In the genomic region with DNA sequence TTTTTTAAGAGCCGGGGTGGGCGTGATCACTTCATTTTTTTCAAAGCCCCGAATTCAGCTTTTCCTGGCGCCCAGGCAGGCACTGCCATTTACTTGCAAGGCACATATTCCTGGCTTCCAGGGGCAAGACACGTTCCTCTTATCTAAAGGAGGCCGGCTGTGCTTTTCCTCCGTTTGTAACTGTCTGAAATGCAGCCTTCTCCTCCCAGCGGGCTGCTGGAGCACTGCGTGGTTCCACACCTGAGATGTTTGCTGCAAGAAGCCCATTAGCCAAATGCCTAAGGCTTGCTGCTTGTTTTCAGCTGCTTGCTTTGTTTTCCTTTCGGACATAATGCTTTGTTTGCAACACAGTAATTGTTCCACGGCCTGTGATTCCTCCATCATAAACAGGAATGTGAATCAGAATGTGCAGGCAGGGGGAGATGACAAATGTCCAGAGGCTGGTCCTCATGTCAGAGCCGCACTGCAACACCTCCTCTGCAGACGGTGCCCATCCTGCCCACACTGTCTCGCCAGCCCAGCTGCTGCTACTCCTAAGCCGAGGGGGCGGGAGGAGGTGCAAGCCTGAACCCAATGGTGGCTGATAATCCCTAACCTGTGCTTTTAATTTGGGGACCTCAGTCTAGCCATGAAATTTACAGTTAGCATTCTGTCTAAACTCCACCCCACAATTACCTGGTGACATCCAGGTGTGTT, we compare ENCODE assay signal across 9 mouse cellular contexts. TPM values are rescaled to one million over a fixed set of nuclear protein-coding genes. Genes with fewer than 3 reads are reported as not detected.
DNase-seq lines count a peak whose midpoint lies in the region; ATAC-seq and TF ChIP-seq lines count a peak whose summit lies in the region.
"Had no signal": no experiment of that assay in that cellular context is flagged by ENCODE, and none has a peak within 500 bp of the region (broad histone marks: within the 10 kb centered on the region; RNA-seq: fewer than 3 reads in every experiment).

No protein-coding gene starts in this region.

- no peak for ATAC-seq in heart, embryonic 11.5 days (replicated peaks; ENCODE audit: insufficient number of reproducible peaks, low FRiP score, low TSS enrichment)
- ATAC-seq in limb, embryonic 12.5 days (ENCODE audit: insufficient number of reproducible peaks, insufficient read depth, low FRiP score, low TSS enrichment, low read depth), result no peak
- ATAC-seq in stomach, postnatal 0 days (ENCODE audit: low FRiP score, low TSS enrichment), result no peak

- TF ChIP-seq CTCF in stomach, postnatal 0 days (IDR thresholded peaks at IDR 0.05; ENCODE audit: low read depth), result no peak

- no peak overlapping the region for H3K4me3 ChIP-seq in heart, embryonic 11.5 days (ENCODE audit: low read depth, low read length)
- H3K4me3 ChIP-seq in limb, embryonic 12.5 days (replicated peaks), result no peak overlapping the region
- no peak overlapping the region for H3K4me3 ChIP-seq in stomach, postnatal 0 days (ENCODE audit: low read depth, low read length)

- H3K9me3 ChIP-seq in heart, embryonic 11.5 days (replicated peaks; ENCODE audit: control insufficient read depth, low read length), result no peaks in the 10 kb centered on the region
- H3K9me3 ChIP-seq in limb, embryonic 12.5 days, result no peaks in the 10 kb centered on the region
- no peaks in the 10 kb centered on the region for H3K9me3 ChIP-seq in stomach, postnatal 0 days (ENCODE audit: control insufficient read depth, low read length)

- no peaks in the 10 kb centered on the region for H3K27me3 ChIP-seq in heart, embryonic 11.5 days (ENCODE audit: control insufficient read depth, insufficient read depth, low read length)
- no peaks in the 10 kb centered on the region; the same call in 1 of the 2 replicates for H3K27me3 ChIP-seq in limb, embryonic 12.5 days
- no peaks in the 10 kb centered on the region for H3K27me3 ChIP-seq in stomach, postnatal 0 days (ENCODE audit: control insufficient read depth, insufficient read depth, low read length)
- H3K27me3 ChIP-seq: CH12.LX had no signal

- H3K4me1 ChIP-seq in heart, embryonic 11.5 days (ENCODE audit: control insufficient read depth, insufficient read depth, low read length), result peaks cover 7% of the 10 kb centered on the region
- H3K4me1 ChIP-seq in limb, embryonic 12.5 days (replicated peaks), result peaks cover 13% of the 10 kb centered on the region
- H3K4me1 ChIP-seq in stomach, postnatal 0 days (replicated peaks; ENCODE audit: control insufficient read depth, insufficient read depth), result no peaks in the 10 kb centered on the region

- H3K27ac ChIP-seq in heart, embryonic 11.5 days (ENCODE audit: low read depth, low read length), result no peak overlapping the region
- no peak overlapping the region for H3K27ac ChIP-seq in limb, embryonic 12.5 days
- no peak overlapping the region for H3K27ac ChIP-seq in stomach, postnatal 0 days (replicated peaks)

- H3K9ac ChIP-seq in heart, embryonic 11.5 days (ENCODE audit: low read depth, low read length), result no peak overlapping the region
- no peak overlapping the region for H3K9ac ChIP-seq in limb, embryonic 12.5 days (replicated peaks)
- H3K9ac ChIP-seq in stomach, postnatal 0 days (ENCODE audit: low read length), result no peak overlapping the region

- DNase-seq in heart, adult 18-20 months, result no peak
- DNase-seq in ovary, postnatal 36 days (ENCODE audit: low spot score), result peak; percentile 4
- DNase-seq in ovary, adult 18-20 months (ENCODE audit: low spot score), result no peak
- DNase-seq in stomach, postnatal 0 days (ENCODE audit: low spot score), result peak; percentile 23
- DNase-seq in thymus, postnatal 25 days, result no peak
- no peak for DNase-seq in urinary bladder, adult 2 months (ENCODE audit: low spot score)

- H3K4me2 ChIP-seq in heart, embryonic 11.5 days, result peak overlapping the region; percentile 33
- peak overlapping the region; percentile 26 for H3K4me2 ChIP-seq in limb, embryonic 12.5 days
- H3K4me2 ChIP-seq in stomach, postnatal 0 days (replicated peaks; ENCODE audit: low read depth), result no peak overlapping the region

- H3K36me3 ChIP-seq in heart, embryonic 11.5 days (ENCODE audit: control insufficient read depth, insufficient read depth, low read length), result no peaks in the 10 kb centered on the region
- H3K36me3 ChIP-seq in limb, embryonic 12.5 days, result no peaks in the 10 kb centered on the region
- H3K36me3 ChIP-seq in stomach, postnatal 0 days (ENCODE audit: control insufficient read depth, insufficient read depth, low read length), result no peaks in the 10 kb centered on the region

- no peak for TF ChIP-seq EP300 in stomach, postnatal 0 days (optimal IDR thresholded peaks at IDR 0.05)

- WGBS in heart, embryonic 11.5 days (ENCODE audit: insufficient replicate concordance), result 15% methylated on average over 16 of the region's 16 CpGs
- WGBS in limb, embryonic 12.5 days, result 21% methylated on average over 16 of the region's 16 CpGs
- 16% methylated on average over 16 of the region's 16 CpGs for WGBS in stomach, postnatal 0 days

RNA-seq across cellular contexts. Expression of gene Slc6a5, which starts 27.1 kb away (rescaled TPM):
- not detected in 2 replicates for polyA plus RNA-seq in heart, embryonic 11.5 days (2014; fragmentation: Nextera tagmentation; extraction: Ambion mirVana)
- not detected for total RNA-seq in heart, adult 18-20 months (2021)
- not detected in 2 replicates for polyA plus RNA-seq in limb, embryonic 12.5 days (2016; fragmentation: Nextera tagmentation; extraction: Ambion mirVana)
- polyA plus RNA-seq in stomach, postnatal 0 days (2015; fragmentation: Nextera tagmentation; extraction: Ambion mirVana), result not detected in 2 replicates
- not detected in 2 replicates for polyA plus RNA-seq in urinary bladder, adult 2 months (2012; rRNA removed)
- total RNA-seq: CH12.LX had no signal

Comparison
In these comparisons a context has a peak if more than half of its experiments do, and no peak if none do; other contexts are left out.
1. DNase-seq: peak in ovary, postnatal 36 days (single experiment) and stomach, postnatal 0 days (single experiment); none in heart, adult 18-20 months (0 of 2), ovary, adult 18-20 months (single experiment), thymus, postnatal 25 days (single experiment) and urinary bladder, adult 2 months (single experiment).